Mouse (Mus musculus) heart, embryonic 14.5 days (tissue): ENCODE measurements around the gene Mecom. TPM values are rescaled to one million over a fixed set of nuclear protein-coding genes. Genes with fewer than 3 reads are reported as not detected.
"Not testable (repeated sequence)": the region's sequence is repeated elsewhere in the genome, so short reads cannot be mapped to it uniquely, and the experiment has no call there.

ENCODE experiments used
- ATAC-seq: fragments of 200-750 bp; cut with Nextera tagmentation; 2 replicates; pipeline ENCODE4 v1.8.0; 2017; ENCODE audit warnings: low read depth, moderate TSS enrichment; ENCODE audit not compliant: insufficient number of reproducible peaks, insufficient read depth, low FRiP score
- H3K27ac ChIP-seq, 2 experiments: fragments of 200-500 bp in 1 of 2; fragments of 300-500 bp in 1 of 2; sonication (generic) in 1 of 2; replicated peaks in 1 of 2; 2 replicates each; pipeline ENCODE4 v1.5.1; 2012 to 2014; ENCODE audit warnings: low read depth in 2 of 2, low read length in 2 of 2, control low read depth in 1 of 2, mild to moderate bottlenecking in 1 of 2, mixed read lengths in 1 of 2; ENCODE audit not compliant: control insufficient read depth in 1 of 2, insufficient read depth in 1 of 2
- H3K27me3 ChIP-seq: fragments of 300-500 bp; sonication (generic); 2 replicates; pipeline ENCODE4 v1.6.1; 2014; ENCODE audit warnings: mild to moderate bottlenecking, low read length, control low read depth; ENCODE audit not compliant: control insufficient read depth, insufficient read depth
- H3K36me3 ChIP-seq: fragments of 300-500 bp; sonication (generic); 2 replicates; pipeline ENCODE4 v1.6.1; 2014; ENCODE audit warnings: mild to moderate bottlenecking, control low read depth, low read length, mixed read lengths; ENCODE audit not compliant: control insufficient read depth, insufficient read depth
- H3K4me1 ChIP-seq, 2 experiments: fragments of 200-500 bp in 1 of 2; fragments of 300-500 bp in 1 of 2; sonication (generic) in 1 of 2; 2 replicates each; pipeline ENCODE4 v1.6.1; 2012 to 2014; ENCODE audit warnings: low read length in 2 of 2, control low read depth in 1 of 2, mixed read lengths in 1 of 2; ENCODE audit not compliant: control insufficient read depth in 2 of 2, insufficient read depth in 2 of 2
- H3K4me2 ChIP-seq: fragments of 300-500 bp; sonication (generic); 2 replicates; pipeline ENCODE4 v1.6.1; 2014; ENCODE audit warnings: mild to moderate bottlenecking, low read length
- H3K4me3 ChIP-seq, 2 experiments: fragments of 200-500 bp in 1 of 2; fragments of 300-500 bp in 1 of 2; sonication (generic) in 1 of 2; 2 replicates each; pipeline ENCODE4 v1.5.1; 2012 to 2014; ENCODE audit warnings: low read length in 2 of 2, mild to moderate bottlenecking in 2 of 2, control low read depth in 1 of 2, low read depth in 1 of 2, moderate library complexity in 1 of 2; ENCODE audit not compliant: control insufficient read depth in 1 of 2, insufficient read depth in 1 of 2
- H3K9ac ChIP-seq: fragments of 300-500 bp; sonication (generic); 2 replicates; pipeline ENCODE4 v1.6.1; 2014; ENCODE audit warnings: mild to moderate bottlenecking, low read length
- H3K9me3 ChIP-seq: fragments of 300-500 bp; sonication (generic); 2 replicates; pipeline ENCODE4 v1.6.1; 2016; ENCODE audit warnings: low read length, control low read depth; ENCODE audit not compliant: control insufficient read depth
- WGBS: fragments of 180-500 bp; shearing (Covaris S2); extraction: QIAGEN DNeasy Blood & Tissue Kit; methylation state at CpG from one replicate; pipeline ENCODE4 v1.1.7; 2014; 5-methylcytosine and 5-hydroxymethylcytosine counted together
- polyA plus RNA-seq: library from polyadenylated mRNA; unstranded; fragments of >200 nt; fragmentation: Nextera tagmentation; extraction: Ambion mirVana; gene quantifications from 2 replicates; pipeline ENCODE4 v1.2.1, GENCODE M21; 2014

Mecom gene
- polyA plus RNA-seq, 1 experiment from 2014 or later: 23.0 TPM

GRCm38 (mm10) chr3:30438007-30438406, 109.8 kb downstream of the Mecom start:
- Histone ChIP-seq H3K9ac (no peak overlapping the region), H3K27ac (no peak overlapping the region), H3K4me1 (peaks cover 0 to 5% of the 10 kb centered on the region in 2 experiments; a peak in 2 of 4 replicates), H3K9me3 (no peaks in the 10 kb centered on the region), H3K4me3 (no peak overlapping the region), H3K36me3 (no peaks in the 10 kb centered on the region), H3K4me2 (no peak overlapping the region), H3K27me3 (no peaks in the 10 kb centered on the region)
- ATAC-seq: no peak
- 41% methylated on average over 7 of the region's 7 CpGs for WGBS

GRCm38 (mm10) chr3:30436561-30436960, 111.2 kb downstream of the Mecom start:
- Histone ChIP-seq H3K9ac (no peak overlapping the region), H3K4me1 (peaks cover 0 to 5% of the 10 kb centered on the region in 2 experiments; a peak in 2 of 4 replicates), H3K4me2 (no peak overlapping the region), H3K27ac (no peak overlapping the region), H3K4me3 (no peak overlapping the region), H3K27me3 (no peaks in the 10 kb centered on the region), H3K36me3 (no peaks in the 10 kb centered on the region), H3K9me3 (no peaks in the 10 kb centered on the region)
- 86% methylated on average over 6 of the region's 6 CpGs for WGBS
- ATAC-seq: no peak

- no peak overlapping the region for H3K27ac ChIP-seq
- peaks cover 0 to 5% of the 10 kb centered on the region in 2 experiments; a peak in 2 of 4 replicates for H3K4me1 ChIP-seq
- WGBS: 37% methylated on average over 9 of the region's 9 CpGs
These were observed 111.7 kb downstream of the Mecom start for GRCm38 (mm10) chr3:30436131-30436530.

GRCm38 (mm10) chr3:30428877-30429276, 118.9 kb downstream of the Mecom start:
- 74% methylated on average over 5 of the region's 5 CpGs for WGBS
- Histone ChIP-seq H3K4me3 (no peak overlapping the region), H3K4me1 (no peaks in the 10 kb centered on the region; a peak in 1 of 4 replicates), H3K27me3 (no peaks in the 10 kb centered on the region), H3K9me3 (no peaks in the 10 kb centered on the region), H3K27ac (no peak overlapping the region), H3K36me3 (no peaks in the 10 kb centered on the region), H3K9ac (no peak overlapping the region), H3K4me2 (no peak overlapping the region)
- no peak for ATAC-seq

More at GRCm38 (mm10) chr3:30436131-30436530, 111.7 kb downstream of the Mecom start:
- H3K27me3 ChIP-seq: no peaks in the 10 kb centered on the region
- no peak overlapping the region for H3K4me3 ChIP-seq
- H3K36me3 ChIP-seq: no peaks in the 10 kb centered on the region
- no peaks in the 10 kb centered on the region for H3K9me3 ChIP-seq
- ATAC-seq: no peak
- no peak overlapping the region for H3K4me2 ChIP-seq
- no peak overlapping the region for H3K9ac ChIP-seq

- no peak overlapping the region for H3K27ac ChIP-seq
- H3K9ac ChIP-seq: no peak overlapping the region
- H3K4me3 ChIP-seq: no peak overlapping the region
- ATAC-seq: no peak
- no peaks in the 10 kb centered on the region for H3K27me3 ChIP-seq
- H3K9me3 ChIP-seq: no peaks in the 10 kb centered on the region
- H3K4me1 ChIP-seq: no peaks in the 10 kb centered on the region; a peak in 1 of 4 replicates
- no peak overlapping the region for H3K4me2 ChIP-seq
- WGBS: 87% methylated on average over 5 of the region's 5 CpGs
- no peaks in the 10 kb centered on the region for H3K36me3 ChIP-seq
These were observed 123.8 kb downstream of the Mecom start for GRCm38 (mm10) chr3:30424036-30424435.

GRCm38 (mm10) chr3:30421948-30422347, 125.9 kb downstream of the Mecom start:
- not testable (repeated sequence) for H3K9ac ChIP-seq, H3K9me3 ChIP-seq, H3K27ac ChIP-seq, H3K36me3 ChIP-seq, ATAC-seq, H3K4me3 ChIP-seq, H3K4me1 ChIP-seq, H3K4me2 ChIP-seq, H3K27me3 ChIP-seq
- WGBS: 90% methylated on average over 4 of the region's 4 CpGs

- Histone ChIP-seq H3K36me3 (no peaks in the 10 kb centered on the region), H3K9ac (no peak overlapping the region), H3K4me2 (no peak overlapping the region), H3K27ac (no peak overlapping the region), H3K4me1 (peaks cover 6 to 7% of the 10 kb centered on the region in 2 experiments), H3K27me3 (no peaks in the 10 kb centered on the region), H3K9me3 (no peaks in the 10 kb centered on the region), H3K4me3 (no peak overlapping the region)
- no peak for ATAC-seq
- WGBS: 81% methylated on average over 5 of the region's 5 CpGs
These were observed 126.9 kb downstream of the Mecom start for GRCm38 (mm10) chr3:30420899-30421298.

- H3K27me3 ChIP-seq: no peaks in the 10 kb centered on the region
- no peak overlapping the region for H3K9ac ChIP-seq
- peaks cover 6 to 7% of the 10 kb centered on the region in 2 experiments for H3K4me1 ChIP-seq
- no peak overlapping the region for H3K4me3 ChIP-seq
- ATAC-seq: no peak
- H3K9me3 ChIP-seq: no peaks in the 10 kb centered on the region
- 87% methylated on average over 6 of the region's 6 CpGs for WGBS
- H3K36me3 ChIP-seq: no peaks in the 10 kb centered on the region
- H3K4me2 ChIP-seq: no peak overlapping the region
- no peak overlapping the region for H3K27ac ChIP-seq
These were observed 133.6 kb downstream of the Mecom start for GRCm38 (mm10) chr3:30414173-30414572.
